Mouse (Mus musculus) ZHBTc4 (cell line): ENCODE measurements around the gene Ikbke.
"Not testable (repeated sequence)": the region's sequence is repeated elsewhere in the genome, so short reads cannot be mapped to it uniquely, and the experiment has no call there.

ENCODE experiments used
- DNase-seq: peaks from one replicate; pipeline ENCODE4 v3.0.0-alpha.2; 2011; ENCODE audit warnings: low read depth, low spot score

Ikbke gene

GRCm38 (mm10) chr1:131281731-131282130, 2.3 kb upstream of the Ikbke start:
- no peak for DNase-seq

GRCm38 (mm10) chr1:131280280-131280679, 874 bp upstream of the Ikbke start:
- DNase-seq: peak; percentile 63

GRCm38 (mm10) chr1:131278606-131279455, 575 bp downstream of the Ikbke start:
- no peak for DNase-seq

- DNase-seq: no peak
These were observed 2.6 kb downstream of the Ikbke start for GRCm38 (mm10) chr1:131276831-131277230.

GRCm38 (mm10) chr1:131275577-131275976, 3.8 kb downstream of the Ikbke start:
- no peak for DNase-seq

GRCm38 (mm10) chr1:131274725-131275539, 4.5 kb downstream of the Ikbke start:
- DNase-seq: peak; percentile 51

- peak; percentile 89 for DNase-seq
These were observed 9.4 kb downstream of the Ikbke start for GRCm38 (mm10) chr1:131269797-131270578.

GRCm38 (mm10) chr1:131268776-131269175, 10.6 kb downstream of the Ikbke start:
- DNase-seq: peak; percentile 69

GRCm38 (mm10) chr1:131263905-131264304, 15.5 kb downstream of the Ikbke start:
- DNase-seq: peak; percentile 71

GRCm38 (mm10) chr1:131260309-131260656, 19.1 kb downstream of the Ikbke start:
- peak; percentile 87 for DNase-seq

- DNase-seq: no peak
These were observed 19.6 kb downstream of the Ikbke start for GRCm38 (mm10) chr1:131259632-131260308.

GRCm38 (mm10) chr1:131257288-131257687, 22.1 kb downstream of the Ikbke start:
- DNase-seq: no peak

GRCm38 (mm10) chr1:131252516-131253250, 26.7 kb downstream of the Ikbke start:
- DNase-seq: not testable (repeated sequence)

GRCm38 (mm10) chr1:131246433-131247395, 32.7 kb downstream of the Ikbke start:
- DNase-seq: peak; percentile 55

GRCm38 (mm10) chr1:131245926-131246325, 33.5 kb downstream of the Ikbke start:
- DNase-seq: peak; percentile 74

GRCm38 (mm10) chr1:131245089-131245856, 34.1 kb downstream of the Ikbke start, which contains the start of gene Rassf5:
Rassf5 (minus strand) TSS chr1:131245258.
- peak; percentile 57 for DNase-seq

GRCm38 (mm10) chr1:131244536-131245088, 34.8 kb downstream of the Ikbke start:
- peak; percentile 45 for DNase-seq

- no peak for DNase-seq
These were observed 36.5 kb downstream of the Ikbke start for GRCm38 (mm10) chr1:131242956-131243355.
